Mouse (Mus musculus): ENCODE data around the gene Agr2.

Agr2 gene

DNA sequence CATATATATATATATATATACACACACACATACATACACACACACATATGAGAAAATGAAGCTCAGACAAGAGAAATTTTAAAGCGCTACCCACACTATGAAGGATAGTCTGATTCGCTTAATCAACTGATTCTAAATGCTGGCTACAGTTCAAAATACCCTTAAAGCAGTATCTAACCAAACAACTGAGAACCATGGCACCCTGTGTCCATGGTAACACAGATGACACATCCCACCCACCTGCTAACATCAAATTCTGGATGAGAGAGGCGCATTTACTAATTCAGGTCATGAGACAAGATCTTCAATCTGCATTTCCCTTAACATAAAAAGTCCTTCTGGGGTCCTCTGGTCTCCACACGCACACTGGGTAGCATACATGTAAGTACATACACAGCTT, 33.4 kb downstream of the Agr2 start:
- DNase-seq (ENCODE audit: low spot score in 2 of 2): no peak

DNA sequence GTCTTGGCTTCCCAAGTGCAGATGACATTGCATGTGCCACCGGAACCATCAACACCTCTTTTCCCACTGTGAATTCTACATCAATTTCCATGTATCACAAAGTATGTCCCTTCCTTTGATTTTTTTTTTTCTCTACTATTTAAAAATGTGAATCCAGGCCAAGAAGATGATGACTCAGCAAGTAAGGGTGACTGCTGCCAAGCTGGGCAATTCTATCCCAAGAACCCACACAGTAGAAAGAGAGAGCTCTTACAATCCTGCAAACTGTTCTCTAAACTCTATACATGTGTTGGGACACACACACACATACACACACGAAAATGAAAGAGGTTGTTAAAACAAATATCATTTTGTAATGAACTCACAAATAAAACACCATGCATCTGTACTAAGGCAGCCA, 34.5 kb downstream of the Agr2 start:
- DNase-seq (ENCODE audit: low spot score in 2 of 2): no peak

DNA sequence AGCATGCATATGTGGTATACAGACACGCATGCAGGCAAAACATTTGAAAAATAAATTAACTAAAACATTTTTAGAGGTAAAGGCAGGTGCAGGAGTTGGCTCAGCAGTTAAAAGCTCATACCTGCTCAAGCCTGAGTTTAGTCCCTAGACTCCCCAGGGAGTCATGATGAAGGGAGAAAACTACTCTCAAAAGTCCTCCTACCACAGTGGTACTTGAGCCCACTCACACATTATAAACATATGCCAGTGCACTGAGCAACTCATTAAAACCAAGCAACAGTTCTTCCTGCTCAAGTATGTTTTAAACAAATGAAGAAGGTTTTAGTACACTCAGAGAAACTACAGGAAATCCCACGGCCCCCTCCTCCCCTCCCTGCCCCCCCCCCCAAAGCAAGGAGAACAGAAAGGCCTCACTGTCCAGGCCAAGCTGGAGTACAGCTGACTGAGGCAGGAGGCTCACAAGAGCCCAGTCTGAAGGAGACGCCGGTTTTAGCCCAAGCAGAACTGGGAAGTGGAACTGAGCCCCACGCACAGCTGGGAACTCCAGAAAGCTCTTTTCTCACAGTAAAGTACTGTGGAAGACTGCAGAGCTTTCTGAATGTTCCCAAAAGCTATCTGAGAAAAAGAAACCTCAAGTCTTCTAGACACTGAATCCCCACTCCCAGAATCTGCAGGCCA, 36.4 kb downstream of the Agr2 start:
- DNase-seq (ENCODE audit: low spot score in 2 of 2): no peak

DNA sequence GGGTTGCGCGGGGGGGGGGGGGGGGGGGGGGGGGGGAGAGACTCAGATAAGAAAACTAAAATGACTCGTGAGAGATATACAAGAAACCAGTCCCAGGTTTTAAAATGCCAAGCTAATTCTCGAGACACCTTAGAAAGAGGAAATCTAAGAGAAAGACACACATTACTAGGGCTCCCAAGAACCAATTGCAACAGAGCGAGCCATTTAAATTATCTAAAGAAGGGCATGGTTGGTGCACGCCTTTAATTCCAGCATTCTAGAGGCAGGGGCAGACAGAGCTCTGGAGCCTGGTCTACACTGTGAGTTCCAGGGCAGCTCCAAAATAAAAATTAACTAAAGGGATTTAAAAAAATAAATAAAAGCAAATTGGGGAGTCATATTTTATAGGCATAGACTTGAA, 37.0 kb downstream of the Agr2 start:
- no peak for DNase-seq (ENCODE audit: low spot score in 2 of 2)

DNA sequence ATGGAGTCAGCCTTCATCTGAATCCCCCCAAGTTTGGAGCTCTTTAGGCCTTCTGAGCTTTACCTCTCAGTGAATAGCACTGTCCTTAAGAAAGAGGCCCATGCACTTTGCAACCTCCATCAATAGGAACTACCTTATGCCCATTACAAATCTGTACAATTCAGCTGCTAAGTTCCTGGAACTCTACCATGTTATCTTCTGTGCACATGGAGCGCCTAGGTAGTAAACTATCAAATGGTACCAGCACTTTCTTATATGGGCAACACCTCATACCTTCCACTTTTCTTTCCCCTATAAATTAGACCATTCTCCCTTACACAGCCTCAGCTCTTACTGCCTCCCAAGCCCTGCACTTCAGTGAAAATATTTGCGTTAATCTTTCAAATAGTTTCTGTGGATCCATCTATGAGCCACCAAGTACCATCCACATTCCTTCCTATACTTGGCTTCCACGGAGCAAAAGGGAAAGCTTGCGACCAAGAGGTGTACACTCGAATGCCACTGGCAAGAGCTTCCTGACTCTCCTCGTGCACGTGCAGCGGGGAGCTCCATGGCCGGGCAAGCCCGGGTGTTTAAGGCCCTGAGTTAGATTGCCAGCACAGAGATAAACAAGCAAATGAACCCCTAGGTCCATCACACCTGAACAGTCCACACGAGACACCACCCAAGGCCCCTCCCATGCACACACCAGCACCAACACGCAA, 38.1 kb downstream of the Agr2 start:
- DNase-seq (ENCODE audit: low spot score in 2 of 2): no peak

DNA sequence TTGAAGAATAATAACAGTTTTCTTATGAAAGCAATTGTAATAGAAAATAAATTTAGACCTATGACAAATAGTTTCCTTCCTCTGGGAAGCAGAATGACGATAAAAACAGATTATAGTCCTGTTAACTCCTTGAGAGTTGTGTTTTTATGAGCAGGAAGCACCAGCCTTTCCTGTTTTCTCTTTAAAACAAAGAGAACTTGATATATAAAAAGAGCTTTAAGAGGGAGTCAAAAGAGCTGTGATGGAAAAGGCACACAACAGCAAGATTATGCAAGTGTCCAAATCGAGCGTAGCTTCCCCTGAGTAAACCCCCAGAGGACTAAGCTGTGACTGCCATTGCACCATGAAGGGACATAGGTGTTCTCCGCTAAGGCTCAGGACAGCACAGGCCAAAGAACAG, 39.7 kb downstream of the Agr2 start:
- no peak for DNase-seq (ENCODE audit: low spot score in 2 of 2)

DNA sequence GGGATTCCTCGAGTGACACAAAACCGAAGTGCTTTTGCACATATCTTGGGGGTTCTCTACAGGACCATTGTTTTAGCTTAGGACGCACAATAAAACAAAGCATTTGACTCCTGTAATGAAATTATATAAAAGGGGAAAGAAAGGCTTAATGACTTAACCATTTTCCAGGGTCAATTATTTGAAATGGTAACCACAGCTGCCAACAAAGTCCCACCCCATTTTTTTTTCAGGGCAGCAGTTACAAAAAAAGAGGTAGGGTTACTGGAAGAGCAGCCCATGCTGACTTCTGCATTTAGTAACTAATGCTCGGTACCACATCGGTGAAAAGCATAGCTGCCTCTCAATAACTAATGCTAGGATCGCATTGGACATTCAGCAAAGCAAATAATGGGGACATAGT, 42.8 kb downstream of the Agr2 start:
- DNase-seq (ENCODE audit: low spot score in 2 of 2): no peak

DNA sequence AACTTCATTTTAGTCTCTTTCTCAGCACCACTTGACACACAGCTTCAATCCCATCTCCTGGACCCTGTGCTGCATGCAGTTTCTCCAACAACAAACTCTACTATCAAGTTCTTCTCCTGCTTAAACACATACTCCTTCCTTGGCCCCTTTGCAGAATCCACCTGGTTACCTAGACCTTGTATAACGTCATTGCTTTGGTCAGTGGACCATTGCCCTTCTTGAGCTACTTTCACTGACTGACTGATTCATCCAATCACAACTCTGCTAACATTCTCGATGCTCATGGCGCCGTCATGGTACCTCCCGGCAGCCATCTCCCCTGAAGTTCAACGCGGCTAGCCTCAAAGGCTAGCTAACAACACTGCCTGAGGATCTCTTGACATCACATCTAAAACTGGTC, 43.4 kb downstream of the Agr2 start:
- no peak for DNase-seq (ENCODE audit: low spot score in 2 of 2)

DNA sequence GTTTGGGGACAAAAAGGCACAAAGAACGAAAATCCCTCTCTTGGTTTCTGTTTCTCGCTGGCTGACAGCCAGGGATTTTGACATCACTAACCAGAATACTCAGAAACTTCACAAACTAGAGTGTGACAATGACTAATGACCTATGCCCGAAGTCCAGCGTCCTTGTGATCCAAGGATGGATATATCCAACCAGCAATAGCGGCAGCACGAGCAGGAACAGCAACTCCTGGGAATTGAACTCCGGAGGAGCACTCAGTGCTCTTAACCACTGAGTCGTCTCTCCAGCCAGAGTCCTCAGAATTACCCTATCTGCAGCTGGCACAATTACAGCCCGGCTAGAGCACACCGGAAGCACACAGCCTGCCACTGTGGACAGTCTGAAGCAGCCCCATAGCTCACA, 44.1 kb downstream of the Agr2 start:
- DNase-seq (ENCODE audit: low spot score in 2 of 2): no peak

DNA sequence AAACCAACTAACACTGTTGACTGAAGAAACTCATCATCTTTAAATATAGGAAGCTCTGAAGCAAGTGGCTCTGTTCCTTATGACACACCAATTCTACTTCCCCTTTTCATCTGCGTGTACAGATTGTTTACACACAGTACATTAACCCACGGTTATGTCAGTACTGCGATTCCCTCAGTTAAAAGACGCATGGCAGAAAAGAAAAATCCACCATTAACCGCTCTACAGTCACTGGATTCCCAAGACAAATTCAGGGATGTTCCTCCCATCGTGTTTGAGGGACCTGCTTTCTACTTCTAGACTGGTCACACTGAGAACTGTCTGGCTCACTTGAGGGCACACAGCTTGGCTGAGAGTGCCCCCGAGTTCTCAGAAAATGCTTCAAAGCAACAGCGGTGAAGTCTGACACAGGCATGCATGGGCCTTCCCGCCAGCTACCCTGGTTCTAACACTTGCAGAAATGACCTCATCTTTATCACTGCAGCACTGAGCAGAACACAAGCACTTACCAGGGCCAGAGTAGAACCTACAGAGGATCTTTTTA, 46.9 kb downstream of the Agr2 start:
- DNase-seq (ENCODE audit: low spot score in 2 of 2): no peak

DNA sequence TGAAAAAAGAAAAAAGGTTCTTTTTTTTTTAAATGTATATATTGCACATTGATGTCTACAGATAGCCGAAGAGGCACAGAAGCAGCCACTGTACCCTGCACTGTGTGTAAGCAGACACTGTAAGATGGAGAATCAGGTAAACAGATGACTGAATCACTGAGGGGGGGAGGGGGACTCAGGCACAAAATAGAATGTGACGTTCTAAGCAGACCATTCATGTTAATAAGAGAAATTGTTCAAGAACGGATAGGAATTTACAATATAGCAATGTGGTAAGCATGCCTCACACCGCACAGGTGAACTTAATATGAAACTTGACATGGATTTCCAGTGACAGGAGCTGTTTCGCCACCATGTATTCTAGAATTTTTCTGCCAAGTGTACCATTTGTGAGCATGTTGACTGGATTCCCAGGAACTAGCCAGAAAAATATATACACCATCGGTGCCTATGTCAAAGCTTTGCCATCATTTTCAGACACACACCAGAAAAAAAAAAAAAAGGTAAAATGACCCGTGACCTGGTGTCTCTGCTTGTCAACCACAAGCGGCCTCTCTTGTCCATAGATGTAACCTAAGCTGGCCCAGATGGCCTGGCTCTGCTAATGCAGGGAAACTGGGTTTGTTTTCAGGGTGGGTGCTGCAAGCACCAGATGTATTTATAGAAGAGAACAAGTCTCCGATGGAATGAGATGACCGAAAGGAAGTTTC, 48.0 kb downstream of the Agr2 start:
- DNase-seq (ENCODE audit: low spot score in 2 of 2): no peak

DNA sequence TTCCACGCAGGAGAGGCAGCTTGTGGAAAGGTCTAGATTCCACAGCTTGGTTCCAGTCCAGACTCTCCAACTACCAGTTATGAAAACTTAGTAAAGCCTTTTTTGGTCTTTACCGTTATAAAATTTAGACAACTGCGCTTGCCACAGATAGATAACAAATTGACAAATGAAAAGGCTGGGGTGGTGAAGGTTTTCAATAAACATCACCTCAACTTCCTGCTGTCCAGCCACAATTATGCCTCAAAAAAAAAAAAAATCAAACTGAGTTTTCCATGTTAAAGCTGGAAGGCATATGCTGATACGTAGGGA, 48.5 kb downstream of the Agr2 start:
- no peak for DNase-seq (ENCODE audit: low spot score in 2 of 2)

DNA sequence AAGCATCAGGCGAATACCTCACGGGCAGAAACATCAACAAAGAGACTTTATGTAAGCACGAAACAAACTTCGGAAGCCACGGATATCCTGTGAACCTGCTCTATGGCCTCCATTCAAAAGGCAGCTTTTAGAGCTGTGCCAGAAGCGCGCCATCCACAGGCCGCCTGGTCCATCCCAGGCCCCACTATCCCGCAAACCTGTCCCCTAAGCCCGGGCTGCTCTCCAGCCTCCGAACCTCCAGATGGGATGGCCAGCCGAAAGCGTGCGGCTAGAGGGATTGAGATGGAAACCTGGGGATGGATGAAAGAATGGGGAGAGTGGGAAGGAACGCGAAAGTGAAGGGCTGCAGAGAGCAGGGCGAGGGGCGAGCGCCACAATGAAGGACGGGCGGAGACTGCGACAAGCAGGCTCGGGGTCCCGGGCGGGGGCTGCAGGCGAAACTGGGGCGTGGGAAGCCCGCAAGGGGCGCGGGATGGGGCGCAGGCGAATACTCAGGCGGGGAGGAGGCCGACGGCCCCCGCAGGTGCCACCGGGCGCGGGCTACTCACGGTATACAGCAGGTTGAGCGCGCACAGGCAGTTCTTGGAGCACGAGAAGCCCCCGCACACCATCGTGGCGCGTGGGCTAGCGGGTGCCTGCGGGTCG, 49.1 kb downstream of the Agr2 start:
- peak; percentile 35 to 37 for DNase-seq (ENCODE audit: low spot score in 2 of 2)

DNA sequence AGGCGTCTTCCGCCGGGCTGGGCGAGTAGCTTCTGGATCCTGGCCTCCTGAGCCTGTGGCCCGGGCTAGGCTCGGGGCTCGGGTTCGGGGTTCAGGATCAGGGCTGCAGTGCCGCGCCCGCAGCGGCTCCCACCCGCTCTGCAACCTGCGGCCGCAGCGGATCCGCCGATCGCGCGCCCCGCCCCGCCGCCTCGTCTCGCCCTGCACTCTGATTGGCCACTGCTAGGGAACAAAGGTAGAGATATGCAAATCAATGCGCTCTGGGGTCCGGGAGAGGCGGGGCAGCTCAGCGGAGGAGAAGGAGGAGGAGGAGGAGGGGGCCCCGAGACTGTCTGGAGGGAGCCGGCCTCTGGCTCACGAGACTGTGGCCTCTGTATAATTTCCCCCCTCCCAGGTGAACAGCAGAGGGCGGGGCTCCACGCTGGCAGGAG, 49.7 kb downstream of the Agr2 start, which contains the start of gene Tspan13:
Gene Tspan13 (minus strand): TSS at position 153 of the 431 bp plus-strand sequence.
- peak; percentile 83 to 88 for DNase-seq (ENCODE audit: low spot score in 2 of 2)

DNA sequence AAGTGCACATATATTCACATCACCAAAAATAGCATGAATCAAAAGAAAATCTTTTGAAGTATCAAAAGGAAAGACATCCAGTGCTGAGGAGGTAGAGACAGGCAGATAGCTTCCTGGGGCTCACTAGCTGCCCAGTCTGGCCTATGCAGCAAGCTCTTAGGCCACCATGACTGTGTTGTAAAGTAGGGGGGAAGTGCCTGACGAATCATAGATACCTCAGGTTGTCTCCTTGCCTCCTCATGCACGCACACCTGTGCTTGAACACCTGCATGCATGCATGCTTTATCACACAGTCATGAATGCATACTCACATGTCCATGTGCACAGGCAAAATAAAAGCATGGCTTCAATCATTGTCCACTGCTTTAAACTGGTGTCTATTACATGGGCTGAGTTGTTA, 52.0 kb downstream of the Agr2 start:
- no peak for DNase-seq (ENCODE audit: low spot score in 2 of 2)

DNA sequence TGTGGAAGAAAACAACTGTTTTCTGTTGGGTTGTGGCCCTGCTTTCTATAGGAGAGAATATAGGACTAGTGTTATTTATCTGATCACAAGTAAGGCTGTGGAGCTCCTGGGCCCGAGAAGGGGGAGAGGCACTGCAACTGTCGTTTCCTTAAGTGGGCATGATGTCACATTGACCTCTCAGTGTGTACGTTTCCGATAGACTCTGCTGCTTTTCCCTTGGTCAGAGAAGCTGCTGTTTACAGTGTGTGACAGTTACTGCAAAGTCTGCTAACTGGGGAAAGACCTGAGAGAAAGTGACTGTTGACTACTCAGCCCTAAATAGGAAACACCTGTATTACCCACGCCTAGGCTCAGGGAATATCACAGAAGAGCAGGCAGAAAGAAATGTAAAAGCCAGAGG, 53.5 kb downstream of the Agr2 start:
- DNase-seq (ENCODE audit: low spot score in 2 of 2): no peak

DNA sequence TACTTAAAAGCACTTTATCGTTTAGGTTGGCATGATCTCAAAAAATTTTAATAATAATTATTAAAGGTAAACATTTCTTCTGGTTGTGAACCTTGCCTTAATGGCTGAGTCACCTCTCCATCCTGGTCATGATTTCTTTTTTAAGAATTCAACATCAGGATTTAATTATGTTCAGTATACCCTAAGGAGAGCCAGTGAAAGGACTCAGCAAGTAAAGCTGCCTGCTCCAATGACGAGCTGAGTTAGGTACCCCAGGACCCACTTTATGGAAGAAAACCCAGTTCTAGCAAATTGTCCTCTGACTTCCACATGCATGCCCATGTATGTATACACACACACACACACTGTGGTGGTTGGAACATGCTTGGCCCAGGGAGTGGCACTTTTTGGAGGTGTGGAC, 54.9 kb downstream of the Agr2 start:
- DNase-seq (ENCODE audit: low spot score in 2 of 2): no peak

DNA sequence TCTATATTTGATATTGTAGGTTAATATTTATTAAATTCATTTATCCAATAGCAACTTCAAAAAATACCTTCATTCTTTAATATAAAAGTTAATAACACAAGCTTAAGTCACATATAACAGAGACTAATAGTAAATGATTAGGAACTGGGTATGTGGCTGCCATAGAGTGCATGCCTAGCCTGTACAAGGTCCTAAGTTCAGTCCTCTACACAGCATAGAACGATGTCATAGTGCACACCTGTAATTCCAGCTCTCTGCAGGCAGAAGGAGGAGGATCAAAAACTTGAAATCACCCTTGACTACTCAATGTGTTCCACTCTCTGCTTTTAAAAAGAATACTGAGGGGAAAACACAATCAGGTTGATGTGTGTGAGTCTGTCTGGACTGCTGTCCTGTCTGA, 57.6 kb downstream of the Agr2 start:
- no peak for DNase-seq (ENCODE audit: low spot score in 2 of 2)

All from frontal cortex, postnatal 25 days (tissue).